8 mouse cellular contexts compared by ENCODE assay signal in genomic region chr6:65671451-65671850, GRCm38 (mm10). TPM values are rescaled to one million over a fixed set of nuclear protein-coding genes. Genes with fewer than 3 reads are reported as not detected.
DNase-seq lines count a peak whose midpoint lies in the region; ATAC-seq lines count a peak whose summit lies in the region.

Gene Ndnf, plus strand, starts transcription at chr6:65671590.

- WGBS in hindbrain, embryonic 13.5 days = under 1% methylated on average over 31 of the region's 45 CpGs

- H3K27ac ChIP-seq in hindbrain, embryonic 13.5 days = peak within 1 kb of the TSS; percentile 78

- H3K4me3 ChIP-seq in hindbrain, embryonic 13.5 days = peak within 1 kb of the TSS; percentile 68

- no peaks in the 10 kb centered on the region for H3K9me3 ChIP-seq in hindbrain, embryonic 13.5 days

- H3K9ac ChIP-seq in hindbrain, embryonic 13.5 days = peak within 1 kb of the TSS; percentile 82

- H3K27me3 ChIP-seq in hindbrain, embryonic 13.5 days = 0 out of 2 replicates have a peak, but pooled peaks cover 5% of the 10 kb centered on the region

- DNase-seq in Muller cell, postnatal 12 days (ENCODE audit: inconsistent ontology term) = peak; percentile 81
- DNase-seq in cerebellum, adult 9-11 months = peak; percentile 22
- DNase-seq in frontal cortex, postnatal 10 days (ENCODE audit: low spot score in 2 of 2) = peak; percentile 9 to 46
- peak; percentile 32 to 38 for DNase-seq in layer of hippocampus, postnatal 36 days
- peak; percentile 78 for DNase-seq in lung, postnatal 36 days
- DNase-seq in retina, embryonic 14.5 days (ENCODE audit: low spot score) = peak; percentile 85
- DNase-seq in thymus, postnatal 4 days = peak; percentile 65

- H3K4me2 ChIP-seq in hindbrain, embryonic 13.5 days = peak within 1 kb of the TSS; percentile 94

- peaks cover 22% of the 10 kb centered on the region for H3K4me1 ChIP-seq in hindbrain, embryonic 13.5 days (replicated peaks)

- peak; percentile 90 for ATAC-seq in hindbrain, embryonic 13.5 days (ENCODE audit: low FRiP score)

- no peaks in the 10 kb centered on the region for H3K36me3 ChIP-seq in hindbrain, embryonic 13.5 days

RNA-seq across cellular contexts. Expression of gene Ndnf, which starts in this region (rescaled TPM):
- 8.3 and 11.5 TPM in 2 replicates for polyA plus RNA-seq in hindbrain, embryonic 13.5 days (2015; fragmentation: Nextera tagmentation; extraction: Ambion mirVana)
- total RNA-seq in layer of hippocampus, postnatal 36 days (2021) = 10 to 100 TPM; 20.6 to 23.1 TPM

Comparison
In these comparisons a context has a peak if more than half of its experiments do, and no peak if none do; other contexts are left out.
1. Peak in every context shown above with its lines: DNase-seq, ATAC-seq, H3K4me3 ChIP-seq and H3K27ac ChIP-seq.
2. DNase-seq: peak in every context shown above with its lines; median percentile 85 in retina, embryonic 14.5 days; 81 in Muller cell, postnatal 12 days; 78 in lung, postnatal 36 days; 65 in thymus, postnatal 4 days; 35 in layer of hippocampus, postnatal 36 days; 28 in frontal cortex, postnatal 10 days; 22 in cerebellum, adult 9-11 months.